Mouse (Mus musculus) spleen, postnatal 4 days (tissue): ENCODE results near the gene Olfr678.
"Not testable (repeated sequence)": the region's sequence is repeated elsewhere in the genome, so short reads cannot be mapped to it uniquely, and the experiment has no call there.

ENCODE experiments used
- DNase-seq, 2 experiments: peaks; one replicate each; pipeline ENCODE4 v3.0.0; 2022; ENCODE audit warnings: low spot score in 2 of 2

Gene Olfr678

DNA sequence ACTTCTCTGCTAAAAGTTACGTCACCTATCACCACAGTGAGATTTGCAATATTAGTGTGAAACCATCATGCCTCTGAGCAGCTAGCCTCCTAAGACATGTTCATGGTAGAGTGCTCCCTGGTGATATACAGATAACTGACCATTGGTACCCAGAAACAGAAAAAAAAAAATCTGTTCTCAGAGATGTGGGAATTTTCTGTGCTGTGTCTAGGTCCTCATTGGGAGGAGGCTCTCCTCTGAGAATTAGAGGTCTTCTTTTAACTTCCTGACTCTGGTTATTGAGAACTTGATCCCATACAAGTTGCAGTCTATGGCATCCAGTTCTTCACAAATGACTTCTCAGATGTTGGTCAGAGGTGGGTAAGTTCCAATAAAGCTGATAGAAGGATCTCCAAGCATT, at the start of gene Olfr678:
Gene Olfr678 (plus strand): TSS at position 301 of the 400 bp plus-strand sequence.
- DNase-seq: no peak

DNA sequence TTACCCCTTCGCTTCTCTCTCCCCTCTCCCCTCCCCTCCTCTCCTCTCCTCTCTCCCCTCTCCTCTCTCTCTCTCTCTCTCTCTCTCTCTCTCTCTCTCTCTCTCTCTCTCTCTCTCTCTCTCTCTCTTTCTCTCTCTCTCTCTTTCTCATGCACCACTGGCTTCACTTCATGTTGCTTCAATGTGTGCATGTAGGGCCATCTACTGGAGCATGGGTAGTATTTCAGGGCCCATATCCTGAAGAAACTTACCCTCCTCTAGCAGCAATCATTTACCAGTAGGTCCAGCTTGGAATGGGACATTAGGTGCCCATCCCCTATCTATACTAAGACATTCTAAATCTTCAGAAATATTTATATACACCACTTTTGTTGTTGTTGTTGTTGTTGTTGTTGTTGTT, 41.7 kb upstream of the Olfr678 start:
- no peak for DNase-seq

DNA sequence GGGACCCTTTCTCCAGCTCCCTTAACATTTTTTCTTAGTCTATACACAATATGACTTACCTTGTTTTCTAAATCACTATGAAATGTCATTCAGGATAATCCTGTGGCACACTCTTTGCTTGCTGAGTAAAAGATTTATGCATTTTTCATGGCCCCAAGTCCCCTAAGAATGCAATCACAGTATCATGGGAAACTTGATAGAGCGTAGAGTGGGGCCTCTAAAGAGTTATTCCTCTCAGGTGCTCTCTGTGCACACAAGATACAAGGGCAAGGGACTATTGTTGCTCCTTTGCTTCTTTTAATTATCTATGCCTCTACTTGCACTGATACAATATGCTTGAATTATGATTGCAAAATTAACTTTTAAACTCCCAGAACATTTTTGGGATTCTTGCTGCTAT, 35.9 kb upstream of the Olfr678 start, which contains the start of gene Olfr675:
Gene Olfr675 (minus strand): TSS at position 101 of the 400 bp plus-strand sequence.
- no peak for DNase-seq

DNA sequence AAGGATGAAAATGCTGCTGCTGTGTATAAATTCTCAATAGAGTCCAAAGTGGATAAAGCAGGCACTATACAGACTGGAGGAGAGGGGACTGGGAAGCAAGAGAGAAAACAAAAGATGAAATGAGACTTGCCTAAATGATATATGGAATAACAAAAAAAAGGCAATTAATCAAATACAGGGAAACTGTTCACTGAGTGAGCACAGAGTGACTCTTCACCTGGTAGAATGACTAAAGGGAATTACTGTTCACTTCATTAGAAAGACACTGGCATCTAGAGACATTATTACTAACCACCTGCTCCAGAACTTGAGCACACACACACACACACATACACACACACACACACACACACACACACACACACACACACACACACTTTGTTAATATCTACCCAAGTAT, 31.9 kb upstream of the Olfr678 start, which contains the start of gene Olfr676:
Gene Olfr676 (plus strand): TSS at position 301 of the 400 bp plus-strand sequence.
- DNase-seq: no peak

DNA sequence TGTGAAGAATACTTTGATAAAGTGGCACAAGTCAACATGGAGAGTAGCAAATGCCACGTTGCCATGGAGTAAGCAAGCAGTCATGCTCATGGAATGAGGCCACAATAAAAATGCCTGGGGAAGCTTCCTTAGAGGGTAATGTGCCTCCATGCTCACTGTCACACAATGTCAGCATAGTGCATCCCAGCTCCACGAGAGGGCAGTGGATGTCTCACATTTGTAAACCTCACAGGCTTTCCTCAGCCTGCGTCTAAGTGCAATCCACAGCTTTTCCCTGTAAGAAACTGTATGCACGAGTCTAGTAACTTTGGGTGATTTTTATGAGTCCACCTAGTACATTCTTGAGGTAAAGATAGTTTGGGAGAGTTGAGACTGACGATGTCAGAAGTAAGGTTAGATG, 30.4 kb upstream of the Olfr678 start:
- not testable (repeated sequence) for DNase-seq

DNA sequence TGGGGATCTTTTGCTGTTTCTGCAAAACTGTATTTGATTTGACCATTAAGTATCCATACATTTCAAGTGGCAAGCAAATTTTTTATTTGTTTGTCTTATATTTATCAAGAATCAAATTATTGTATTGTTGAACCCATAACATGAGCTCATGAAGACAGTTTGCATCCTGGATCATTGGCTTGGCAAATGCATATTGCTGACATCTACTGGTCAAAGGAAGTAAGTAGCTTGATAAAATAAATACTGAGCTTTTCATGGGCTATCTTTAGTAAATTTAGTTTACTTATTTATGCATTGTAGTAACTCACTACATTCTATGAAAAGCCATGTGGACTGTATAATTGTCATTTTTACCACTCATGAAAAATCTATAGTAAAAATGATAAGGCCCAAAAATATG, 5.3 kb upstream of the Olfr678 start:
- no peak for DNase-seq

DNA sequence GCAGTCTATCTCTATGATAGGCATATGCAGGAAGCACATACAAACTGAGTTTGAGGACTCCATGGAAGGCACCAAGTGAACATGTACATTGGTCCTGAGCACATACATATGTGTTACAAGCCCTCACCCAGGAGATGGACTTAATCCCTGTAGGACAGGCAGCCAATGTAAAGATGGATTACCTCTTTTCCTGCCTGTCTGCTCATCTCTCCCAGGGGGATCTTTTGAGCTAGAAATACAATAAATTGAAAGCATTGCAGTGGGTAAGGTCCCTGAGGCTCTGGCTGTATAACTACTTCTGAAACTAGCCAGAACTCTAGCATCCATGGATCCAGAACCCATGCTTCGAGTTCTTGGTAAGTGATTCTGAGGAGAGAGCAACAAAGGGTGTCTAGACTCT, 16.6 kb downstream of the Olfr678 start, which contains the start of gene Olfr679:
Gene Olfr679 (plus strand): TSS at position 301 of the 400 bp plus-strand sequence.
- no peak for DNase-seq

DNA sequence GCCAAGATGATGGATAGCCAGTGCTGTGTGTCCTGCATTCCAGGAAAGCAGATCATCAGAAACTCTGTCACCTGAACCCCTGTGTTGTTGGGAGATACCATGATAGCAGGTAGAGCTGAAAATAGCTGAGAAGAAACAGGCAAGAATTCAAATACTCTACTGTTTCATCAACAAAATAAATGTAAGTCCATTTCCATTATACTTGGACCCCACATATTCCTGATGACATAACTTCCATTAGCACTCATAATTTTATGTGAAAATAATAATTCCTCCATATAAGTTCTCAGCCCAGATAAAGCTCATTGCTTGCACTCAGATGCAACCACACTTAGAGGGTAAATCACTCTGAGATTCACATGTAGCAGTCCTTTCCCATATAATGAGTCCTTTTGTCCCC, 28.4 kb downstream of the Olfr678 start, which contains the start of gene Olfr680-ps1:
Gene Olfr680-ps1 (minus strand): TSS at position 101 of the 400 bp plus-strand sequence.
- DNase-seq: not testable (repeated sequence)

DNA sequence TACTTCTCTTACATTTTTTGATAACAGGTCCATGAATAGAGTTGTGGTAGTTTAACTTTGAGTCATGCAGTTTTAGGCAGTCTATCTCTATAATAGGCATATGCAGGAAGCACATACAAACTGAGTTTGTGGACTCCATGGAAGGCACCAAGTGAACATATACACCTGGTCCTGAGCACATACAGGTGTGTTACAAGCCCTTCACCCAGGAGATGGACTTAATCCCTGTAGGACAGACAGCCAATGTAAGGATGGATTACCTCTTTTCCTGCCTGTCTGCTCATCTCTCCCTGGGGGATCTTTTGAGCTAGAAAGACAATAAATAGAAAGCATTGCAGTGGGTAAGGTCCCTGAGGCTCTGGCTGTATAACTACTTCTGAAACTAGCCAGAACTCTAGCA, 52.3 kb downstream of the Olfr678 start, which contains the start of gene Olfr681:
Gene Olfr681 (plus strand): TSS at position 301 of the 400 bp plus-strand sequence.
- DNase-seq: no peak
